Mouse (Mus musculus) heart, adult 2 months (tissue): ENCODE measurements around the gene Dbh.

ENCODE experiments used
- CTCF ChIP-seq: fragments of 200-600 bp; IDR thresholded peaks from 2 replicates; pipeline ENCODE4 v1.8.1; 2022; ENCODE audit warnings: antibody characterized with exemption, mild to moderate bottlenecking, moderate library complexity
- EP300 ChIP-seq: fragments of 200-500 bp; IDR thresholded peaks from 2 replicates; pipeline ENCODE4 v1.6.1; 2011; ENCODE audit warnings: low read depth, low read length, control low read depth; ENCODE audit not compliant: insufficient read depth
- POLR2A ChIP-seq: fragments of 200-500 bp; IDR thresholded peaks from 2 replicates; pipeline ENCODE4 v1.6.1; 2011; ENCODE audit warnings: mild to moderate bottlenecking, low read depth, low read length, control low read depth; ENCODE audit not compliant: insufficient read depth

DNA sequence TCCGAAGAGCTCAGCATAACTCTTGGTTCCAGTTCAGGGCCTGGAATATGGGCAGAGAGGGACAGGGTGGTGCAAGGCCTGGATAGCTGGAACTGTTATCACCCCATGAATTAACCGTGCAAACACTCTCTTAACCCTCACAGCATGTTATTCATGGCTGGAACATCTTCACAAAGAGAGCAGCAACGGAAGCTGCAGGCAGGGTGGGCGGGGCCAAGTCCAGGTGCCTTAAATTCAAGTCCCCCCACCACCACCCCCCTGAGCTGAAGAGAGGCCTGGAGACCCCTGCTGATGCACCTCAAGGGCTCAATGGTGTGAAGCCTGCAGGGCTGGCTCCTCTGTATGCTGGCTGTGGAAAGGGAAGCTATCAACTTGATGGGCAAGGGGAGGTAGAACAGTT is 38.5 kb upstream of the Dbh start:
- TF ChIP-seq CTCF (no peak), POLR2A (no peak), EP300 (no peak)
